Mouse (Mus musculus) intestine, postnatal 0 days (tissue): Measurements from ENCODE around the gene Bcar1. TPM values are rescaled to one million over a fixed set of nuclear protein-coding genes. Genes with fewer than 3 reads are reported as not detected.

Source experiments
- ATAC-seq: fragments of 200-750 bp; cut with Nextera tagmentation; 2 replicates; pipeline ENCODE4 v1.8.0; 2017; ENCODE audit warnings: mild to moderate bottlenecking, moderate TSS enrichment, moderate library complexity
- H3K27ac ChIP-seq: fragments of 300-500 bp; sonication (generic); 2 replicates; pipeline ENCODE4 v1.5.1; 2014; ENCODE audit warnings: mild to moderate bottlenecking, low read depth, low read length, moderate library complexity
- H3K27me3 ChIP-seq: fragments of 300-500 bp; sonication (generic); replicated peaks from 2 replicates; pipeline ENCODE4 v1.6.1; 2014; ENCODE audit warnings: low read length, mixed read lengths; ENCODE audit not compliant: control insufficient read depth, insufficient read depth
- H3K36me3 ChIP-seq: fragments of 300-500 bp; sonication (generic); 2 replicates; pipeline ENCODE4 v1.6.1; 2014; ENCODE audit warnings: mild to moderate bottlenecking, moderate library complexity; ENCODE audit not compliant: control insufficient read depth, insufficient read depth
- H3K4me1 ChIP-seq: fragments of 300-500 bp; sonication (generic); replicated peaks from 2 replicates; pipeline ENCODE4 v1.6.1; 2014; ENCODE audit warnings: antibody characterized with exemption, low read length, mixed read lengths; ENCODE audit not compliant: control insufficient read depth, insufficient read depth
- H3K4me2 ChIP-seq: fragments of 300-500 bp; sonication (generic); replicated peaks from 2 replicates; pipeline ENCODE4 v1.6.1; 2014; ENCODE audit warnings: low read depth, mild to moderate bottlenecking, moderate library complexity
- H3K4me3 ChIP-seq: fragments of 300-500 bp; sonication (generic); 2 replicates; pipeline ENCODE4 v1.5.1; 2014; ENCODE audit warnings: low read depth, low read length
- H3K9ac ChIP-seq: fragments of 300-500 bp; sonication (generic); 2 replicates; pipeline ENCODE4 v1.6.1; 2014; ENCODE audit warnings: mild to moderate bottlenecking, low read depth, low read length
- H3K9me3 ChIP-seq: fragments of 300-500 bp; sonication (generic); 2 replicates; pipeline ENCODE4 v1.6.1; 2016; ENCODE audit warnings: mixed run types; ENCODE audit not compliant: control insufficient read depth
- CTCF ChIP-seq: sonication (generic); IDR thresholded peaks from 2 replicates; pipeline ENCODE4 v1.5.1; 2016; ENCODE audit warnings: low read depth, mild to moderate bottlenecking, control low read depth, antibody characterized with exemption, moderate library complexity
- WGBS: fragments of 180-500 bp; shearing (Covaris S2); extraction: QIAGEN DNeasy Blood & Tissue Kit; methylation state at CpG from one replicate; pipeline ENCODE4 v1.1.7; 2014; 5-methylcytosine and 5-hydroxymethylcytosine counted together
- polyA plus RNA-seq: library from polyadenylated mRNA; unstranded; fragments of >200 nt; fragmentation: Nextera tagmentation; extraction: Ambion mirVana; gene quantifications from 2 replicates; pipeline ENCODE4 v1.2.1, GENCODE M21; 2015

Bcar1 gene
- polyA plus RNA-seq, 1 experiment from 2014 or later = 38.8 TPM

GRCm38 (mm10) chr8:111760708-111761107, 17.1 kb upstream of the Bcar1 start:
- Histone ChIP-seq H3K36me3 (peaks cover 3% of the 10 kb centered on the region; the same call in 1 of the 2 replicates), H3K9ac (no peak overlapping the region), H3K27me3 (no peaks in the 10 kb centered on the region), H3K9me3 (no peaks in the 10 kb centered on the region), H3K27ac (no peak overlapping the region), H3K4me2 (no peak overlapping the region), H3K4me3 (no peak overlapping the region), H3K4me1 (0 out of 2 replicates have a peak, but pooled peaks cover 4% of the 10 kb centered on the region)
- TF ChIP-seq CTCF = no peak
- 82% methylated on average over 13 of the region's 13 CpGs for WGBS
- no peak for ATAC-seq

GRCm38 (mm10) chr8:111758817-111759216, 15.2 kb upstream of the Bcar1 start:
- Histone ChIP-seq H3K4me1 (0 out of 2 replicates have a peak, but pooled peaks cover 4% of the 10 kb centered on the region), H3K27me3 (no peaks in the 10 kb centered on the region), H3K9ac (no peak overlapping the region), H3K9me3 (no peaks in the 10 kb centered on the region), H3K36me3 (no peaks in the 10 kb centered on the region), H3K4me2 (no peak overlapping the region), H3K27ac (no peak overlapping the region), H3K4me3 (no peak overlapping the region)
- peak; percentile 83 for ATAC-seq
- TF ChIP-seq CTCF = no peak
- 56% methylated on average over 5 of the region's 5 CpGs for WGBS

GRCm38 (mm10) chr8:111757599-111757998, 14.0 kb upstream of the Bcar1 start:
- no peak for ATAC-seq
- 94% methylated on average over 9 of the region's 9 CpGs for WGBS
- H3K9me3 ChIP-seq = no peaks in the 10 kb centered on the region

GRCm38 (mm10) chr8:111754736-111755135, 11.1 kb upstream of the Bcar1 start:
- no peaks in the 10 kb centered on the region for H3K27me3 ChIP-seq
- H3K4me1 ChIP-seq = 0 out of 2 replicates have a peak, but pooled peaks cover 4% of the 10 kb centered on the region
- H3K9me3 ChIP-seq = no peaks in the 10 kb centered on the region
- no peak overlapping the region for H3K4me3 ChIP-seq
- H3K9ac ChIP-seq = no peak overlapping the region
- no peak for ATAC-seq
- 87% methylated on average over 6 of the region's 6 CpGs for WGBS
- H3K36me3 ChIP-seq = no peaks in the 10 kb centered on the region
- no peak overlapping the region for H3K4me2 ChIP-seq
- no peak for TF ChIP-seq CTCF
- no peak overlapping the region for H3K27ac ChIP-seq

More at GRCm38 (mm10) chr8:111757599-111757998, 14.0 kb upstream of the Bcar1 start:
- no peaks in the 10 kb centered on the region for H3K36me3 ChIP-seq
- H3K27me3 ChIP-seq = no peaks in the 10 kb centered on the region
- H3K4me1 ChIP-seq = 0 out of 2 replicates have a peak, but pooled peaks cover 4% of the 10 kb centered on the region
- no peak overlapping the region for H3K9ac ChIP-seq
- H3K4me3 ChIP-seq = no peak overlapping the region
- no peak overlapping the region for H3K4me2 ChIP-seq
- TF ChIP-seq CTCF = no peak
- H3K27ac ChIP-seq = no peak overlapping the region

- TF ChIP-seq CTCF = no peak
- Histone ChIP-seq H3K4me3 (no peak overlapping the region), H3K4me2 (no peak overlapping the region), H3K9ac (no peak overlapping the region), H3K36me3 (no peaks in the 10 kb centered on the region), H3K4me1 (0 out of 2 replicates have a peak, but pooled peaks cover 4% of the 10 kb centered on the region), H3K27me3 (no peaks in the 10 kb centered on the region), H3K27ac (no peak overlapping the region), H3K9me3 (no peaks in the 10 kb centered on the region)
- WGBS = 42% methylated on average over 2 of the region's 2 CpGs
- ATAC-seq = no peak
Measured at GRCm38 (mm10) chr8:111754088-111754487, 10.5 kb upstream of the Bcar1 start.

GRCm38 (mm10) chr8:111748766-111749165, 5.2 kb upstream of the Bcar1 start:
- no peak overlapping the region for H3K4me3 ChIP-seq
- H3K27me3 ChIP-seq = no peaks in the 10 kb centered on the region
- no peak overlapping the region for H3K9ac ChIP-seq
- TF ChIP-seq CTCF = no peak
- H3K4me2 ChIP-seq = no peak overlapping the region
- WGBS = 59% methylated on average over 6 of the region's 6 CpGs
- peaks cover 10% of the 10 kb centered on the region for H3K4me1 ChIP-seq
- 0 out of 2 replicates have a peak overlapping the region, but pooled peaks have one; percentile 76 for H3K27ac ChIP-seq
- no peaks in the 10 kb centered on the region for H3K36me3 ChIP-seq
- ATAC-seq = no peak
- H3K9me3 ChIP-seq = no peaks in the 10 kb centered on the region
